Mouse (Mus musculus) adrenal gland, postnatal 25 days (tissue): ENCODE measurements around the gene Pds5b. TPM values are rescaled to one million over a fixed set of nuclear protein-coding genes. Genes with fewer than 3 reads are reported as not detected.
"Not testable (repeated sequence)": the region's sequence is repeated elsewhere in the genome, so short reads cannot be mapped to it uniquely, and the experiment has no call there.

Source experiments
- DNase-seq: peaks from one replicate; pipeline ENCODE4 v3.0.0; 2021; ENCODE audit warnings: mixed read lengths
- total RNA-seq: library from RNA; stranded (reverse); gene quantifications from 2 replicates; pipeline ENCODE4 v1.2.3, GENCODE M21; 2021

Pds5b gene
- total RNA-seq, 1 experiment from 2014 or later: 30.1 TPM

- DNase-seq: no peak
Measured at GRCm38 (mm10) chr5:150822781-150823180, 149.2 kb downstream of the Pds5b start.

- no peak for DNase-seq
Measured at GRCm38 (mm10) chr5:150823361-150823760, 149.8 kb downstream of the Pds5b start.

- DNase-seq: no peak
Measured at GRCm38 (mm10) chr5:150829499-150829898, 156.0 kb downstream of the Pds5b start.

GRCm38 (mm10) chr5:150830718-150831117, 157.2 kb downstream of the Pds5b start:
- DNase-seq: no peak

GRCm38 (mm10) chr5:150836782-150837181, 163.2 kb downstream of the Pds5b start:
- DNase-seq: no peak

- DNase-seq: no peak
Measured at GRCm38 (mm10) chr5:150839688-150840541, 166.4 kb downstream of the Pds5b start.

- peak; percentile 6 for DNase-seq
Measured at GRCm38 (mm10) chr5:150840596-150840995, 167.1 kb downstream of the Pds5b start.

GRCm38 (mm10) chr5:150845961-150846360, 172.4 kb downstream of the Pds5b start:
- no peak for DNase-seq

GRCm38 (mm10) chr5:150850821-150851220, 177.3 kb downstream of the Pds5b start:
- no peak for DNase-seq

GRCm38 (mm10) chr5:150852097-150852496, 178.6 kb downstream of the Pds5b start:
- not testable (repeated sequence) for DNase-seq

GRCm38 (mm10) chr5:150854506-150854905, 181.0 kb downstream of the Pds5b start:
- peak; percentile 41 for DNase-seq

GRCm38 (mm10) chr5:150859642-150860194, 186.2 kb downstream of the Pds5b start:
- no peak for DNase-seq

Other genes with a start within 250 kb of the Pds5b start
- gene Zar1l, start 155.6 kb upstream of the Pds5b start, total RNA-seq: not detected in 2 replicates
- 9.5 and 14.4 TPM in 2 replicates for gene Brca2, start 151.1 kb upstream of the Pds5b start, total RNA-seq
- gene N4bp2l1, start 76.6 kb upstream of the Pds5b start, total RNA-seq: 34.8 and 40.0 TPM in 2 replicates
- gene N4bp2l2, start 7.6 kb upstream of the Pds5b start, total RNA-seq: 81.2 and 89.5 TPM in 2 replicates